Mouse (Mus musculus) G1E (cell line): Measurements from ENCODE around the gene Slc29a4.

Source experiments
- CTCF ChIP-seq: IDR thresholded peaks from 2 replicates; pipeline ENCODE4 v1.5.1; 2012; ENCODE audit warnings: low read depth, low read length, inconsistent platforms, mixed read lengths
- GATA1 ChIP-seq: IDR thresholded peaks from 2 replicates; pipeline ENCODE4 v1.6.1; 2012; ENCODE audit warnings: borderline replicate concordance, low read length, inconsistent platforms, mixed read lengths
- TAL1 ChIP-seq: conservative IDR thresholded peaks from 2 replicates; pipeline ENCODE4 v1.6.1; 2012; ENCODE audit warnings: low read depth, low read length, inconsistent platforms, mixed read lengths

GRCm38 (mm10) chr5:142713966-142714365 lies 21.7 kb downstream of the Slc29a4 start:
- TF ChIP-seq TAL1 (no peak), CTCF (no peak), GATA1 (no peak)
